Mouse (Mus musculus) liver, postnatal 0 days (tissue): ENCODE measurements around the gene Pagr1b. TPM values are rescaled to one million over a fixed set of nuclear protein-coding genes. Genes with fewer than 3 reads are reported as not detected.

Source experiments
- ATAC-seq: fragments of 200-750 bp; cut with Nextera tagmentation; 2 replicates; pipeline ENCODE4 v1.8.0; 2017; ENCODE audit warnings: mild to moderate bottlenecking, moderate library complexity
- DNase-seq: peaks from one replicate; pipeline ENCODE4 v3.0.0-alpha.2; 2016
- H3K27ac ChIP-seq: fragments of 300-500 bp; sonication (generic); 2 replicates; pipeline ENCODE4 v1.5.1; 2014; ENCODE audit warnings: antibody characterized with exemption, moderate library complexity, mild to moderate bottlenecking, low read depth
- H3K27me3 ChIP-seq: fragments of 300-500 bp; sonication (generic); 2 replicates; pipeline ENCODE4 v1.6.1; 2014; ENCODE audit warnings: low read length, control low read depth, mixed read lengths; ENCODE audit not compliant: insufficient read depth
- H3K36me3 ChIP-seq: fragments of 300-500 bp; sonication (generic); replicated peaks from 2 replicates; pipeline ENCODE4 v1.6.1; 2014; ENCODE audit warnings: mild to moderate bottlenecking, control low read depth, low read length, moderate library complexity, mixed read lengths; ENCODE audit not compliant: insufficient read depth
- H3K4me1 ChIP-seq: fragments of 300-500 bp; sonication (generic); 2 replicates; pipeline ENCODE4 v1.6.1; 2014; ENCODE audit warnings: antibody characterized with exemption, mild to moderate bottlenecking, control low read depth; ENCODE audit not compliant: insufficient read depth
- H3K4me2 ChIP-seq: fragments of 300-500 bp; sonication (generic); 2 replicates; pipeline ENCODE4 v1.6.1; 2014; ENCODE audit warnings: low read depth, mild to moderate bottlenecking, low read length, moderate library complexity, mixed read lengths
- H3K4me3 ChIP-seq: fragments of 300-500 bp; sonication (generic); 2 replicates; pipeline ENCODE4 v1.5.1; 2014; ENCODE audit warnings: low read depth, low read length
- H3K9ac ChIP-seq: fragments of 300-500 bp; sonication (generic); replicated peaks from 2 replicates; pipeline ENCODE4 v1.6.1; 2014; ENCODE audit warnings: mild to moderate bottlenecking, moderate library complexity
- H3K9me3 ChIP-seq: fragments of 300-500 bp; sonication (generic); 2 replicates; pipeline ENCODE4 v1.6.1; 2016; ENCODE audit warnings: mild to moderate bottlenecking, control low read depth, low read length, mixed read lengths
- CTCF ChIP-seq: sonication (generic); IDR thresholded peaks from 2 replicates; pipeline ENCODE4 v1.5.1; 2016; ENCODE audit warnings: antibody characterized with exemption, low read depth
- EP300 ChIP-seq: IDR thresholded peaks from 2 replicates; pipeline ENCODE4 v1.6.1; 2016; ENCODE audit warnings: antibody characterized with exemption, low read depth, mild to moderate bottlenecking
- WGBS: fragments of 180-500 bp; shearing (Covaris S2); extraction: QIAGEN DNeasy Blood & Tissue Kit; methylation state at CpG from one replicate; pipeline ENCODE4 v1.1.7; 2014; ENCODE audit not compliant: insufficient replicate concordance; 5-methylcytosine and 5-hydroxymethylcytosine counted together
- polyA plus RNA-seq: library from polyadenylated mRNA; unstranded; fragments of >200 nt; fragmentation: Nextera tagmentation; extraction: Ambion mirVana; gene quantifications from 2 replicates; pipeline ENCODE4 v1.2.1, GENCODE M21; 2015

The Pagr1b gene
- polyA plus RNA-seq, 1 experiment from 2014 or later = 0.26 TPM

DNA sequence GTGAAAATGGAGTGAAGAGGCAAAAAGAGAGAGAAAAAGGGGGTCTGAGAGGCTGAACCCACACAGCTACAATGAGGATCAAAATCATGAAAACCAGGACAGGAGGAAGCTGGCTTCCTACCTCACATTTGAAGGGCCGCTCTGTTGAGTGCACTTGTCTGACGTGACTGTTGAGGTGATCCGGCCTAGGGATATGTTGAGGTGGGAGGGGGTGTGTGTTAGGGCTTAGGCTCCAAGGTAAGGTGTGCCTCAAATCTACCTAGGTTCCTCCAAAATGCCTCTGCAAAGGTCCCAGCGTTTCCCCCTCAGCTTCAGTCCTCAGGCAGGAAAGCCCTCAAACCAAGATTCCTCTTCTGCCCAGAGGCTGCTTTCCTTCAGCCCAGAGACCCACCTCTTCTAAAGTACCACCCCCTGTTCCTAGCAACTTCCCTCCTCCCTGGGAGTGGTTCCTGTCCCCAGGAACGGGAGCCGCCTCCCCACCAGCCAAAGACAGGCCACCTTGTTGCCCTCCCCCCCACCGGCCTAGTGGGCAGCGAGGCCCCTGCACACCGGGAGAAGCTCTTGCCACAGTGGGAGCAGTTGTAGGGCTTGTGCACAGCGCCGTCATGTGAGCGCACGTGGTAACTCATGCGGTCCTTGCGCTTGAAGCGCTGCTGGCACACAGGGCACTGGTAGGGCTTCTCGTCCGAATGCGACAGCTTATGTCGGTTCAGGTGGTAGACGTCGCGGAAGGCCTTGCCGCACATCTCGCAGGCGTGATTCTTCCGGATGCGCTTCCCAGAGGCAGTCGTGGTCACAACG lies 8.7 kb upstream of the Pagr1b start:
- H3K9me3 ChIP-seq = no peaks in the 10 kb centered on the region
- H3K4me1 ChIP-seq = peaks cover 62% of the 10 kb centered on the region
- peak overlapping the region; percentile 99 for H3K27ac ChIP-seq
- DNase-seq (peak; percentile 86), ATAC-seq (peak; percentile 13)
- H3K4me3 ChIP-seq = peak overlapping the region; percentile 91
- H3K9ac ChIP-seq = peak overlapping the region; percentile 98
- WGBS = 2% methylated on average over 30 of the region's 30 CpGs
- peak overlapping the region; percentile 98 for H3K4me2 ChIP-seq
- peaks cover 44% of the 10 kb centered on the region for H3K36me3 ChIP-seq
- no peak for TF ChIP-seq EP300
- peak; percentile 92 for TF ChIP-seq CTCF
- H3K27me3 ChIP-seq = no peaks in the 10 kb centered on the region

DNA sequence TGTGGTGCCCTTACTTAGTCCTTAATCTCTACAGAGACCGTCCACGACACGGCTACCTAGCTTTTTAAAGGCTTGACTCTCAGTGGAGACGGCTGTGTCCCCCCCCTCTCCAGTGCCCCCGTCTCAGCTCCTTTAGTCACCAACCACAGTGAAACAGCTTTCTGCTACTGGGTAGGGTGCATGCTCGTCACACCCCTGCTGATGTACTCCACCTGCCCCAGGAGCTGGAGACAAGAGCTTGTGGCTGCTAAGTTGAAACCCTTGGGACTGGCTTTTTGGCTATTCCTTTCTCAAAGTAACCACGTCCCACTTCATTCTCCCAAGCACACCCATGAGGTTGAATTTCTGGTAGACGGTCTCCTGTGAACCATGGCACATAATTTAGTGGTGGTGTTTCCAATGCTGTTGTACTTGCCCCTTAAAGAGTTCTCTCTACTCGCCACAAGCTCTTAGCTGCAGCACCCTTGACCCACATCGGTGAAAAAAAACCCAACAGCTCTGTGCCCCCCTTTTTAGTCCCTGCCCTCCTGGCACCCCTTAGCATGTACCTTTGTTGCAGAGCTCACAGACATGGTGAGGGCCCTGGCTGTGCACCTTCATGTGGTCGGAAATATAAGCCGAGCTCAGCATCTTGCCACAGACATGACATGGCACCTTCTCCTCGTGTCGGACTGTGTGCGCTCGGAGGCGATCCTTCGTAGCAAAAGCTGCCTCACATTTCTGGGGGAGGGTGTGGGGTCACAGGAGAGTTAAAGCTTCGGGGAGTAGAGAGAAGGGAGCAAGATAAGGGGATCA lies 7.8 kb upstream of the Pagr1b start:
- DNase-seq = no peak
- H3K9ac ChIP-seq = peak overlapping the region; percentile 98
- peak overlapping the region; percentile 98 for H3K4me2 ChIP-seq
- H3K27me3 ChIP-seq = no peaks in the 10 kb centered on the region
- peak overlapping the region; percentile 99 for H3K27ac ChIP-seq
- H3K4me1 ChIP-seq = peaks cover 62% of the 10 kb centered on the region
- H3K9me3 ChIP-seq = no peaks in the 10 kb centered on the region
- 15% methylated on average over 19 of the region's 19 CpGs for WGBS
- no peak for ATAC-seq
- peaks cover 37% of the 10 kb centered on the region for H3K36me3 ChIP-seq
- H3K4me3 ChIP-seq = peak overlapping the region; percentile 91
- TF ChIP-seq EP300 (no peak), CTCF (no peak)

DNA sequence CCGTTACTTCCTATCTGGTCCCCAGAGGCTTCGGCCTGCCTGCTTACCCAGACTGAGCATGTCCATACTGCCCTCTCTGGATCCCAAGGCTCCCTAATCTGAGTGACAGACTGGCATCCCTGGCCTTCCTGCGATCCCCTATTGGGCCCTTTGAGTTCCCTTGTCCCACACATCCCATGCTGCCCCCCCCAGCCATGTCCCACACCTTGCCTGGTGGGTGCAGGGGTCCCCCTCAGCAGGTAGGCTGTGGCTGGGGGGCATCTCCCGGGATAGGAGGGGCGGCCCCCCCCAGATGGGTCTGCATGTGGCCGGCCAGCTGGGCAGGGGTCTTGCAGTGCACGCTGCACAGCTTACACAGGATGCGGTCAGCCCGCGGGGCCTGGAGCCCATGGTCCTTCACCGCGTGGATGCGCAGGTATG lies 7.0 kb upstream of the Pagr1b start:
- H3K9me3 ChIP-seq = no peaks in the 10 kb centered on the region
- peaks cover 29% of the 10 kb centered on the region for H3K36me3 ChIP-seq
- no peak overlapping the region for H3K4me3 ChIP-seq
- H3K27me3 ChIP-seq = no peaks in the 10 kb centered on the region
- H3K4me2 ChIP-seq = peak overlapping the region; percentile 98
- DNase-seq (no peak), ATAC-seq (no peak)
- H3K4me1 ChIP-seq = peaks cover 57% of the 10 kb centered on the region
- TF ChIP-seq CTCF (no peak), EP300 (no peak)
- 82% methylated on average over 13 of the region's 13 CpGs for whole genome bisulfite sequencing
- no peak overlapping the region for H3K27ac ChIP-seq
- peak overlapping the region; percentile 98; the same call in 1 of the 2 replicates for H3K9ac ChIP-seq

DNA sequence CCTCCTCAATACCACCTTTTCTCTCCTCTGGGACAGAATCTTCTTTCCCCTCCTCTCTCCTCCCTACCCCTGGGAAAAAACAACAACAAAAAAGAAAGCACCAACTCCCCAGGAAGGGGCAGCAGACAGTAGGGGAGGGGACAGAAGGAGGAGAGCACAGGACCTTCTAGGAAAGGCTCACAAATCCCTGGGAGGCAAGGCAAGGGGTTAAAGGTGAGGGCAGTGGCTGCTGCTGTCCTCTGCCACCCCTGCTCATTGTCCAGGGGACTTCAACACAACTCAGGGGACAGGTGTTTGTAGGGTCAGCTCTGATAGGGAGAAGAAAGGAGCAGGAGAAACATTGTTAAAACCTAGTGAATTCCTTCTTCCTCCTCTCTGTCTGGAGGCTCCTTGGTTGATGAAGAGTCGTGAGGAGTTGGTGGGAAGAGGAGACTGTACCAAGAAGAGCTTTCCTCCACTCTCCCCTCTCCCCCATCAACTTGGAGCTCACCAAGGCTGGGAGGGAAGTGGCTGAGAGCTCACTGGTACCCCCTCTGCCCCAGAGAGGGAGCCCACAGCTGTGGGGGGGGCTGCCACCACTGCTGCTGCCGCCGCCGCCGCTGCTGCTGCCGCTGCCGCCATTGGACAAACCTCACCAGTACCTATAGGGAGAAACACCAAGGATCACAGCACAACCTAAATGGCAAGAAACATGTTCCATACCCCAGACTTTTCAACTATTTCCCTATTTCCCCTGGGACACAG lies 6.4 kb upstream of the Pagr1b start:
- Histone ChIP-seq H3K9ac (peak overlapping the region; percentile 26; the same call in 1 of the 2 replicates), H3K9me3 (no peaks in the 10 kb centered on the region), H3K4me3 (no peak overlapping the region), H3K4me1 (peaks cover 55% of the 10 kb centered on the region), H3K27me3 (no peaks in the 10 kb centered on the region), H3K27ac (0 out of 2 replicates have a peak overlapping the region, but pooled peaks have one; percentile 39), H3K4me2 (peak overlapping the region; percentile 98), H3K36me3 (peaks cover 23% of the 10 kb centered on the region)
- no peak for ATAC-seq
- 85% methylated on average over 7 of the region's 7 CpGs for WGBS
- no peak for TF ChIP-seq EP300
- TF ChIP-seq CTCF = no peak
- DNase-seq = no peak

DNA sequence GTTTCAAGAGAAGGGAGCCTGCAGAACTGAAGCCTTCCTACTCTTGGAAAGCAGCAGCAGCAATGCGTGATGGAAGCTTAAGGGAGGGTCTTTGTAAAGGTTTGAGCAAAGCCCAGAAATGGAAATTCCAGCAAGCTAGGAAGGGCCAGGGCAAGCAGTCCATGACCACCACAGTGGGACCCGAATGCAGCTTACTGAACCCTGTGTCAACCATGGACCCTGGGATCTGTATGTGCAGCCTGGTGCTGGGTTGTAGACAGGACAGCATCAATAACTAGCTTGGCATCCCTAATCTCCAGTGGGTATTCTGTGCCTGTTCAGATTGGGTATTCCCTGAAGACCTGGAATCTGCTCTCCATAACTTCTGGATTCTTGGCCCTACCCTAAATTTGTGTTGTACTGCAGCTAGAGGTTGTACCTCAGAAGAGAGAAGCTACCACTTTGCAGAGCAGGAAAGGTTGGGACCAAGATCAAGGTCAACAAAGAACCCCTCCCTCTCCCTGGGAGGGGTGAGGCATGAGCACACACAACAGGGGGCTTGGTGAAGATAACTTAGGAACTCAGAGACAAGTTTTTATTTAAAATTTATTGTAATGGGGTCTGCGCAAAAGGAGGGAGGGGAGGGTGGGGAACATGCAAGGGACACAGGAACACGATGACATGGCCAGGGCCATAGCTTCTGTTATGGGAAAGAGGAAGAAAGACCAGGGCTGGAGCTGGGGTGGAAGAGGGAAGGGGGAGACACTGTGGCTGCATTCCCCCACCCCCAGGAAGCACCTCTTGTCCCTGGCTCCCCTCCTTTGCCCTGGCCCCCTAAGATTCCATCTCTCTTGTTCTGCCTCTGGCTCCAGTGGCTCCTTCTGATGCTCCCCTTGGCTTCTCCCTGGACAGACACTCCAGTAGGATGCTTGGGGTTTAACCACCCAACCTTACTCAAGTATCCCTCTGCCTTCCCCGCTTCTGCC lies 5.6 kb upstream of the Pagr1b start:
- Histone ChIP-seq H3K4me1 (peaks cover 56% of the 10 kb centered on the region), H3K4me3 (no peak overlapping the region), H3K9ac (peak overlapping the region; percentile 28), H3K4me2 (peak overlapping the region; percentile 68), H3K9me3 (no peaks in the 10 kb centered on the region), H3K27ac (0 out of 2 replicates have a peak overlapping the region, but pooled peaks have one; percentile 39), H3K27me3 (no peaks in the 10 kb centered on the region), H3K36me3 (peaks cover 23% of the 10 kb centered on the region)
- DNase-seq (no peak), ATAC-seq (no peak)
- 35% methylated on average over 5 of the region's 5 CpGs for WGBS
- TF ChIP-seq CTCF = no peak
- no peak for TF ChIP-seq EP300
